Mouse (Mus musculus) lung, embryonic 15.5 days (tissue): ENCODE data around the gene 1600014C10Rik. TPM values are rescaled to one million over a fixed set of nuclear protein-coding genes. Genes with fewer than 3 reads are reported as not detected.

Experiments used
- polyA plus RNA-seq: library from polyadenylated mRNA; unstranded; fragments of >200 nt; fragmentation: Nextera tagmentation; extraction: Ambion mirVana; gene quantifications from 2 replicates; pipeline ENCODE4 v1.2.1, GENCODE M21; 2015

Gene 1600014C10Rik
- polyA plus RNA-seq, 1 experiment from 2014 or later = 19.0 TPM

Other genes starting within 250 kb of the 1600014C10Rik start
- 55.8 and 58.8 TPM in 2 replicates for gene Uri1, start 159.7 kb upstream of the 1600014C10Rik start, polyA plus RNA-seq
- gene Ccne1, start 75.7 kb upstream of the 1600014C10Rik start, polyA plus RNA-seq = 57.6 and 59.4 TPM in 2 replicates
- gene Plekhf1, start 44.8 kb downstream of the 1600014C10Rik start, polyA plus RNA-seq = 5.5 TPM in 2 replicates
- gene Pop4, start 88.2 kb downstream of the 1600014C10Rik start, polyA plus RNA-seq = 57.5 and 59.5 TPM in 2 replicates